Mouse (Mus musculus): Measurements from ENCODE around the gene Ackr2. TPM values are rescaled to one million over a fixed set of nuclear protein-coding genes. Genes with fewer than 3 reads are reported as not detected.

Gene Ackr2
- polyA plus RNA-seq, 1 experiment from 2014 or later: 3.2 TPM

DNA sequence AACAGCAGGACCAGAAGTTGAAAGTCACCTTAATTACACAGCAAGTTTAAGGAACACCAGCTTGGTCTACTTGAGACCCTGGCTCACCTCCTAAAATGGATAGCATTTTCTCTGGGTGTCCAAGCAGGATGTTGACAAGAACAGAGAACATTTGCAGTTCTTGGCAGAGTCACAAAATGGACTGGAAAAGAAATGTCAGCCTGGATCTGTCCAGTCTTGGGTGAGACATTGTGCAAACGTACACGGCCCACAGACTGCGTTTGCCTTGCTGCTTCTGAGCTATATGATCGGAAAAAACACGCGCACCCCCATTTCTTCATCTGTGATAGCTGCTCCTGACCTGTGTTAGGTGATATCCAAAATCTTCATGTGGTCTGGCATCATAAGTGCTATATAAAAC, 30.5 kb upstream of the Ackr2 start:
- Histone ChIP-seq H3K4me3 (ENCODE audit: low read depth, low read length) (no peak overlapping the region), H3K27me3 (ENCODE audit: control insufficient read depth, insufficient read depth, low read depth, low read length) (no peaks in the 10 kb centered on the region), H3K9ac (ENCODE audit: low read depth, low read length) (no peak overlapping the region), H3K36me3 (ENCODE audit: control insufficient read depth, insufficient read depth, low read length) (no peaks in the 10 kb centered on the region), H3K4me1 (ENCODE audit: control insufficient read depth, insufficient read depth, low read length) (no peaks in the 10 kb centered on the region), H3K27ac (ENCODE audit: low read length) (no peak overlapping the region), H3K4me2 (ENCODE audit: low read length) (no peak overlapping the region), H3K9me3 (replicated peaks; ENCODE audit: control insufficient read depth, low read length, poor library complexity, severe bottlenecking) (no peaks in the 10 kb centered on the region)
- WGBS: 94% methylated on average over 6 of the region's 6 CpGs
- no peak for ATAC-seq

DNA sequence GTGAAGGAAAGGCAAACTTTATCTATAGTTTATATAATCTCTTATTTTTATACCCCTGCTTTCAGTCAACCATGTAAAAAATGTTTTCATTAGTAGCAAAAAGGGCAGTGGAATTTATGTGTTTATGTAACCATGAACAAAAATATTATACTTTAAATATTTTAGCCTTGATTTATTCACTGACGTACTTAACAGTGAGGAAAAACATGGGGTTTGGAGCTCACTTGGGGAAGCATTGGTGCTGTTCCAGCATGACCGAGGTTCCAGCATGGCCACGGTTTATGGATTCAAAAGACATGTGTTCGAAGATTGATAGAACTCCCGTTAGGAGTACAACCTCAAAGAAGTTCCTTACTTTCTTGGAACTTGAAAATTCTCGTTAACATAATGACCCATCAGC, 29.9 kb upstream of the Ackr2 start:
- H3K4me2 ChIP-seq (ENCODE audit: low read length): no peak overlapping the region
- no peak overlapping the region for H3K27ac ChIP-seq (ENCODE audit: low read length)
- H3K27me3 ChIP-seq (ENCODE audit: control insufficient read depth, insufficient read depth, low read depth, low read length): no peaks in the 10 kb centered on the region
- WGBS: 90% methylated on average over 6 of the region's 6 CpGs
- no peaks in the 10 kb centered on the region for H3K4me1 ChIP-seq (ENCODE audit: control insufficient read depth, insufficient read depth, low read length)
- no peaks in the 10 kb centered on the region for H3K9me3 ChIP-seq (replicated peaks; ENCODE audit: control insufficient read depth, low read length, poor library complexity, severe bottlenecking)
- H3K36me3 ChIP-seq (ENCODE audit: control insufficient read depth, insufficient read depth, low read length): no peaks in the 10 kb centered on the region
- no peak overlapping the region for H3K9ac ChIP-seq (ENCODE audit: low read depth, low read length)
- no peak for ATAC-seq
- H3K4me3 ChIP-seq (ENCODE audit: low read depth, low read length): no peak overlapping the region

DNA sequence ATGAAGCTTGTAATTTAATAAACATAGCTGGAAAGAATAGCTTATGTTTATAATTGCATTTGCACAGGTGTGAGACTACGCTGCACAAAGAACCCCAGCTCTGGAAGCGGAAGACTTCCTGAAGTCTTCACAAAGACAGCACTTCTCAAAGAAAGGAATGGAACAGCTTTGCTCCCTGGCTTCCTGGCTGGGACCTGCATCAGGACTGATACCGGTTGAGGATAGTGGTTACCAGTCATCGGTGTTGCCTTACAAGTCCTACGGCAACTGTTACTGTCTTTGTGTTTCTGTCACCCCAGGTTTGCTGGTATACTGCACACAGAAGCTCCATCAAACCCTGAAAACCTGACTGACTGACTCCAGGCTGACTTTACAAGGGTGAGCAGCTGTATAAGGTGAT, 28.7 kb upstream of the Ackr2 start:
- H3K4me1 ChIP-seq (ENCODE audit: control insufficient read depth, insufficient read depth, low read length): no peaks in the 10 kb centered on the region
- no peak overlapping the region for H3K4me3 ChIP-seq (ENCODE audit: low read depth, low read length)
- no peak overlapping the region for H3K4me2 ChIP-seq (ENCODE audit: low read length)
- 94% methylated on average over 5 of the region's 5 CpGs for WGBS
- H3K36me3 ChIP-seq (ENCODE audit: control insufficient read depth, insufficient read depth, low read length): no peaks in the 10 kb centered on the region
- no peaks in the 10 kb centered on the region for H3K27me3 ChIP-seq (ENCODE audit: control insufficient read depth, insufficient read depth, low read depth, low read length)
- H3K9me3 ChIP-seq (replicated peaks; ENCODE audit: control insufficient read depth, low read length, poor library complexity, severe bottlenecking): no peaks in the 10 kb centered on the region
- no peak overlapping the region for H3K27ac ChIP-seq (ENCODE audit: low read length)
- H3K9ac ChIP-seq (ENCODE audit: low read depth, low read length): no peak overlapping the region
- no peak for ATAC-seq

DNA sequence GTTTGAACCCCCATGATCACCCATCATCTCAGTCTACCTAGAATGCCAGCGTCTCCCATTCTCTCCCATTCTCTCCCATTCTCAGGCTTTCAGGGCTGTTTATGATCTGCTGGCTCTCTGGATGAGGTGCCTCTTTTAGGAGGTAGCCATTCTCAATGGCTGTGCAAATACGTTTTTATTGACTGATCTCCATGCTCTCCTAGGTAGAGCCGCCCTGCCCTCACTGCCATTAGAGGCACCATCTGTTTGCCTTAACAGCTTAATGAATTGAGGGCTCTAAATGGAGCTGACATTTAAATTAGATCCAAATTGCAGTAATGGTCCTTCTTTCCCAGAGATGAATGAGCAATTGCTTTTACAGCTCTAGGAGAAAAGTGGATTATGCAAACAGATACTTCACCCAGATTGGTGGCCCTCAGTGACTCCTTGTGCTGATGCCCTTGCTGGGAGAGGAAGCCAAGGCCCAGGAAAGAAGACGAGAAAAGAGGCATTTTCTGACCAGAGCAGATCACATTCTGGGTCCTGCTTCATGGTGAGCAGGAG, 28.1 kb upstream of the Ackr2 start:
- Histone ChIP-seq H3K4me3 (ENCODE audit: low read depth, low read length) (no peak overlapping the region), H3K9ac (ENCODE audit: low read depth, low read length) (no peak overlapping the region), H3K27ac (ENCODE audit: low read length) (no peak overlapping the region), H3K36me3 (ENCODE audit: control insufficient read depth, insufficient read depth, low read length) (no peaks in the 10 kb centered on the region), H3K27me3 (ENCODE audit: control insufficient read depth, insufficient read depth, low read depth, low read length) (no peaks in the 10 kb centered on the region), H3K9me3 (replicated peaks; ENCODE audit: control insufficient read depth, low read length, poor library complexity, severe bottlenecking) (no peaks in the 10 kb centered on the region), H3K4me2 (ENCODE audit: low read length) (no peak overlapping the region), H3K4me1 (ENCODE audit: control insufficient read depth, insufficient read depth, low read length) (no peaks in the 10 kb centered on the region)
- no peak for ATAC-seq
- WGBS: 59% methylated on average over 4 of the region's 4 CpGs

DNA sequence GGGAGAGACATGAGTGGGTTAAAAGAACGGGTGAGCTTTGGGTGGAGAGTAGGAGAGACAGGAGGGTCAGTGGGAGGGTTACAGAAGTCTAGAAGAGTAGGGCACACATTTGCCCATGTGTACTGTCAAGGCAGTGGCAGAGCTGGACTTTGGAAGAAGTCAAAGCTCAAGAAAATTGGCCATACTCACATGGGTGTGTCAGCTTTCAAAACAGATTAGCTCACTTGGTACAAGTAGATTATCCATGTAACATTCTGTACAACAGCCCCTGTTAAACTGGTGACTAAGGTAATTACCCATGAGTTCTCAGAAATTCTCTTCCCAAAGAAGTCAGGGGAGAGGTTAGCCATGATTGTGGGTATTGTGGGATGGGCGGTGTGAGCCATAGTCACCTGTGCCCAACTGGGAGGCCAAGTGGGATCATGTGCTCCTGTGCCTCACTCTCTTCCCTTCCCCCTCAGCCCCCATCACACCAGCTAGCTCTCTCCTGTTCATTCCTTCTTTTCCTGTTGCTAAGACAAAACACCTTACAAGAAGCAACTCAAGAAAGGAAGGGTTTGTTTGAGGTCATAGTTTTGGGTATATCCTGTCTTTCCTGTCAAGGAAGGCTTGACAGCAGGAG, 26.0 kb upstream of the Ackr2 start:
- H3K9me3 ChIP-seq (replicated peaks; ENCODE audit: control insufficient read depth, low read length, poor library complexity, severe bottlenecking): no peaks in the 10 kb centered on the region
- H3K27me3 ChIP-seq (ENCODE audit: control insufficient read depth, insufficient read depth, low read depth, low read length): no peaks in the 10 kb centered on the region
- H3K9ac ChIP-seq (ENCODE audit: low read depth, low read length): no peak overlapping the region
- no peaks in the 10 kb centered on the region for H3K4me1 ChIP-seq (ENCODE audit: control insufficient read depth, insufficient read depth, low read length)
- H3K4me2 ChIP-seq (ENCODE audit: low read length): no peak overlapping the region
- WGBS: 84% methylated on average over 2 of the region's 2 CpGs
- H3K27ac ChIP-seq (ENCODE audit: low read length): no peak overlapping the region
- no peak overlapping the region for H3K4me3 ChIP-seq (ENCODE audit: low read depth, low read length)
- no peaks in the 10 kb centered on the region for H3K36me3 ChIP-seq (ENCODE audit: control insufficient read depth, insufficient read depth, low read length)
- no peak for ATAC-seq

DNA sequence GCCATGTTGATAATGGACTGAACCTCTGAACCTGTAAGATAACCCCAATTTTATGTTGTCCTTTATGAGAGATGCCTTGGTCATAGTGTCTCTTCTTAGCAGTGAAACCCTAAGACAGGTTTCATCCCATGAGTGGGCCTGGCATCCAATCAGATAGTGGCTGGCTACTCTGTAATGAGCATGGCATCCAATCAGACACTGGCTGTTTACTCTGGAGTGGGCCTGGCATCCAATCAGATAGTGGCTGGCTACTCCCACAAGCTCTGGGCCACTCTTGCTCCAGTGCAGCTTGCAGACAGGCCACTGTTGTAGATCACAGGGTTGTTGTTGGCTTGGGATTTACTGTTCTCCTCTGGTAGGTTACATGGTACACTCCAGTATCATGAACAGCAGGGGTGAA, 24.6 kb upstream of the Ackr2 start:
- Histone ChIP-seq H3K36me3 (ENCODE audit: control insufficient read depth, insufficient read depth, low read length) (no peaks in the 10 kb centered on the region), H3K27me3 (ENCODE audit: control insufficient read depth, insufficient read depth, low read depth, low read length) (no peaks in the 10 kb centered on the region), H3K27ac (ENCODE audit: low read length) (no peak overlapping the region), H3K9me3 (replicated peaks; ENCODE audit: control insufficient read depth, low read length, poor library complexity, severe bottlenecking) (no peaks in the 10 kb centered on the region), H3K4me1 (ENCODE audit: control insufficient read depth, insufficient read depth, low read length) (no peaks in the 10 kb centered on the region), H3K9ac (ENCODE audit: low read depth, low read length) (no peak overlapping the region), H3K4me3 (ENCODE audit: low read depth, low read length) (no peak overlapping the region), H3K4me2 (ENCODE audit: low read length) (no peak overlapping the region)
- ATAC-seq: no peak

DNA sequence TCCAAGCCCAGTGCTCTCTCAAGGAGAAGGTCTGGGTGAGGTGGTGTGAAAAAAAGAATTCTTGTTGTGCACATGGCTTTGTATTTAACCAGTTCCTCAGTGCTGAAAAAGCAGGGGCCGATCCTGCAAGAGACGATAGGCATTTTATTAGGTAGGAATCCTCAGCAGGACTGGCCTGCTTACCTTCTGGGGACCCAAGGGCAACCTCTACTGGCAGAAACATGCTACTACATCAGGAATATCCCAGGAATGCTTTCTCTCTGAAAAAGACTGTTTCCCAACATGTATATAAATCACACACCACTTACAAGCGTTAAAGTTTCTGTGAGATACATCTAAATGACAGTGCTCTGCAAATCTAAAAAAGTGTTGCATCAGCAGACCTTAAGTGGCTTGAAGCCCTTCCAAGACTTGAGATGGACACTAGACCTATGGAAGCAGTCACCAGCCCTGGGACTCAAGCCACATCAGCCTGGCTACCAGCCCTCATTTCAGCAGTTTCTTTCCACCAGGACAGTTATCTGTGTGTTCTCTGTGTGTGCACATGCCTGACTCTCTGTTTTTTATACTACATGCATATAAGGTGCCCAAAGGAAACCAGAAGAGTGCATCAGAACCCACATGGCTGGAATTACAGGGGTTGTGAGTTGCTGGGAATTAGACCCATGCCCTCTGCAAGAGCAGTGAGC, 21.0 kb upstream of the Ackr2 start:
- 15% methylated on average over 3 of the region's 3 CpGs for WGBS
- no peak overlapping the region for H3K9ac ChIP-seq (ENCODE audit: low read depth, low read length)
- H3K4me2 ChIP-seq (ENCODE audit: low read length): no peak overlapping the region
- H3K27me3 ChIP-seq (ENCODE audit: control insufficient read depth, insufficient read depth, low read depth, low read length): no peaks in the 10 kb centered on the region
- no peaks in the 10 kb centered on the region for H3K4me1 ChIP-seq (ENCODE audit: control insufficient read depth, insufficient read depth, low read length)
- H3K4me3 ChIP-seq (ENCODE audit: low read depth, low read length): no peak overlapping the region
- H3K27ac ChIP-seq (ENCODE audit: low read length): no peak overlapping the region
- H3K9me3 ChIP-seq (replicated peaks; ENCODE audit: control insufficient read depth, low read length, poor library complexity, severe bottlenecking): no peaks in the 10 kb centered on the region
- no peaks in the 10 kb centered on the region for H3K36me3 ChIP-seq (ENCODE audit: control insufficient read depth, insufficient read depth, low read length)
- no peak for ATAC-seq

DNA sequence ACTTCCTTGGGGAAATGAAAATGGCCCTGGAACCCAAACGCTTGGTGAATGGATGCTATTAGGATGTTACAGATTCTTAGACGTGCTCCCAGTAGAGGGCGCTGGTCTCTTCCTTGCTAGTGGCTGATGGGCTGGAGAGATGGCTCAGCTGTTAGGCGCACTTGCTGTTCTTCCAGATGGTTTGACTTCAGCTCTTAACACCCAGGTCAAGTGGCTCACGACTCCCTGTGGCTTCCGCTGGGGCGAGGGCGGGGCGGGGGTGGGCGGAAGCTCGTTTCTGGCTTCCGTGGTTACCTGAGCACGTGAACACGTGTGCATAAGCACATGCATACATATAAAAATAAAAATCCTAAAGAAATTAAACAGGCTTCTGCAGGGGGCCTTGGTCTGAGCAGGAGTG, 17.3 kb upstream of the Ackr2 start:
- 24% methylated on average over 14 of the region's 14 CpGs for WGBS
- H3K9ac ChIP-seq (ENCODE audit: low read depth, low read length): no peak overlapping the region
- no peak overlapping the region for H3K27ac ChIP-seq (ENCODE audit: low read length)
- no peaks in the 10 kb centered on the region for H3K9me3 ChIP-seq (replicated peaks; ENCODE audit: control insufficient read depth, low read length, poor library complexity, severe bottlenecking)
- no peak for ATAC-seq
- no peak overlapping the region for H3K4me3 ChIP-seq (ENCODE audit: low read depth, low read length)
- no peaks in the 10 kb centered on the region for H3K4me1 ChIP-seq (ENCODE audit: control insufficient read depth, insufficient read depth, low read length)
- H3K36me3 ChIP-seq (ENCODE audit: control insufficient read depth, insufficient read depth, low read length): no peaks in the 10 kb centered on the region
- H3K27me3 ChIP-seq (ENCODE audit: control insufficient read depth, insufficient read depth, low read depth, low read length): no peaks in the 10 kb centered on the region
- peak overlapping the region; percentile 30; the same call in 1 of the 2 replicates for H3K4me2 ChIP-seq (ENCODE audit: low read length)

DNA sequence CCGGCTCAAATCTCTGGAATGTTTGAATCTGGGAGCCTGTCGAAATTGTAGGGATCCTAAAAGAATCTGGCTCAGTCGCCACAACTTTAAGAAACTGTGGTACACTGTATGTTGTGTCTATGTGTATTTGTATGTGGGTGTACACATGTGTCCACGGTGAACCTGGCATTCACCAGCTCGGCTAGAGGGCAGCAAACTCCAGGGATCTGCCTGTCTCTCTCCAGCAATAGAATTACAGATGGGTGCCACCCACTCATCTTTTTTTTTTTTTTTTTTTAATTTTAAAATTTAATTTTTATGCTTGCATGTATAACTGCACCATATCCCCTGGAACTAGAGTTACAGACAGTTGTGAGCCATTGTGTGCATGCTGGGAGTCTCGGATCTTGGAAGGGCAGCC, 16.9 kb upstream of the Ackr2 start:
- Histone ChIP-seq H3K27ac (ENCODE audit: low read length) (no peak overlapping the region), H3K27me3 (ENCODE audit: control insufficient read depth, insufficient read depth, low read depth, low read length) (no peaks in the 10 kb centered on the region), H3K4me3 (ENCODE audit: low read depth, low read length) (no peak overlapping the region), H3K9me3 (replicated peaks; ENCODE audit: control insufficient read depth, low read length, poor library complexity, severe bottlenecking) (no peaks in the 10 kb centered on the region), H3K9ac (ENCODE audit: low read depth, low read length) (no peak overlapping the region), H3K4me2 (ENCODE audit: low read length) (no peak overlapping the region), H3K4me1 (ENCODE audit: control insufficient read depth, insufficient read depth, low read length) (no peaks in the 10 kb centered on the region), H3K36me3 (ENCODE audit: control insufficient read depth, insufficient read depth, low read length) (no peaks in the 10 kb centered on the region)
- no peak for ATAC-seq
- WGBS: 79% methylated on average over 6 of the region's 6 CpGs

Measured in midbrain, embryonic 16.5 days (tissue).